Mouse (Mus musculus) intestine, embryonic 15.5 days (tissue): ENCODE measurements around the gene Gm6993. TPM values are rescaled to one million over a fixed set of nuclear protein-coding genes. Genes with fewer than 3 reads are reported as not detected.
A peak's percentile ranks its signal among the peaks of the same experiment; 100 is the strongest.

Experiments used
- ATAC-seq: fragments of 200-750 bp; cut with Nextera tagmentation; 2 replicates; pipeline ENCODE4 v1.8.0; 2017; ENCODE audit warnings: moderate TSS enrichment, moderate library complexity
- H3K27ac ChIP-seq: fragments of 300-500 bp; sonication (generic); 2 replicates; pipeline ENCODE4 v1.5.1; 2015; ENCODE audit warnings: mild to moderate bottlenecking, inconsistent platforms
- H3K27me3 ChIP-seq: fragments of 300-500 bp; sonication (generic); replicated peaks from 2 replicates; pipeline ENCODE4 v1.6.1; 2015; ENCODE audit warnings: inconsistent platforms
- H3K36me3 ChIP-seq: fragments of 300-500 bp; sonication (generic); 2 replicates; pipeline ENCODE4 v1.6.1; 2015; ENCODE audit warnings: inconsistent platforms
- H3K4me1 ChIP-seq: fragments of 300-500 bp; sonication (generic); replicated peaks from 2 replicates; pipeline ENCODE4 v1.6.1; 2015; ENCODE audit warnings: inconsistent platforms
- H3K4me2 ChIP-seq: fragments of 300-500 bp; sonication (generic); replicated peaks from 2 replicates; pipeline ENCODE4 v1.6.1; 2015; ENCODE audit warnings: mild to moderate bottlenecking, inconsistent platforms
- H3K4me3 ChIP-seq: fragments of 300-500 bp; sonication (generic); replicated peaks from 2 replicates; pipeline ENCODE4 v1.5.1; 2015; ENCODE audit warnings: inconsistent platforms
- H3K9ac ChIP-seq: fragments of 300-500 bp; sonication (generic); 2 replicates; pipeline ENCODE4 v1.6.1; 2015; ENCODE audit warnings: inconsistent platforms
- H3K9me3 ChIP-seq: fragments of 300-500 bp; sonication (generic); 2 replicates; pipeline ENCODE4 v1.6.1; 2016; ENCODE audit warnings: inconsistent platforms
- WGBS: fragments of 180-500 bp; shearing (Covaris S2); methylation state at CpG from one replicate; pipeline ENCODE4 v1.1.7; 2015; 5-methylcytosine and 5-hydroxymethylcytosine counted together
- polyA plus RNA-seq: library from polyadenylated mRNA; unstranded; fragments of >200 nt; fragmentation: Nextera tagmentation; extraction: Ambion mirVana; gene quantifications from 2 replicates; pipeline ENCODE4 v1.2.1, GENCODE M21; 2015

Gm6993 gene
- polyA plus RNA-seq, 1 experiment from 2014 or later: not detected

DNA sequence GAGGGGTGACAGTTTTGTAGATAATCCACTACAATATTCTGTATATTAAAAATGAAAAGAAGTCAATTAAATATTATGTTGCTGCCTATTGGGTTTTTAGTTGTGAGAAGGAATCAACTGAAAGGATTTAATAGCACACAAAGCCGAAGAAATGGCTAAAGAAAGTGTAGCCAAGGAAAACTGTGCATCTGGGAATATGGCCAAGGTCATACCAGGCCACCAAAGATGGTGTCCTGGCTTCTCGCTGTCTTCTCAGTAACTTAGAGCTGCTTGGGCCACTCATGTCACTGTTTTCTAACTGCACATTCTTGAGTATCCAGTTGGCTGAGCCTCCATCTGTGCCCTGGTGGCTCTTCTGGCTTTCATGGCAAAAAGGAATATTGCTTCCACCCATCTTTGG, 3.4 kb downstream of the Gm6993 start:
- no peaks in the 10 kb centered on the region for H3K36me3 ChIP-seq
- no peak for ATAC-seq
- H3K4me3 ChIP-seq: no peak overlapping the region
- H3K9me3 ChIP-seq: no peaks in the 10 kb centered on the region
- no peaks in the 10 kb centered on the region for H3K27me3 ChIP-seq
- 79% methylated on average over 2 of the region's 2 CpGs for WGBS
- no peak overlapping the region for H3K27ac ChIP-seq
- H3K4me1 ChIP-seq: peaks cover 22% of the 10 kb centered on the region
- H3K4me2 ChIP-seq: no peak overlapping the region
- H3K9ac ChIP-seq: no peak overlapping the region

DNA sequence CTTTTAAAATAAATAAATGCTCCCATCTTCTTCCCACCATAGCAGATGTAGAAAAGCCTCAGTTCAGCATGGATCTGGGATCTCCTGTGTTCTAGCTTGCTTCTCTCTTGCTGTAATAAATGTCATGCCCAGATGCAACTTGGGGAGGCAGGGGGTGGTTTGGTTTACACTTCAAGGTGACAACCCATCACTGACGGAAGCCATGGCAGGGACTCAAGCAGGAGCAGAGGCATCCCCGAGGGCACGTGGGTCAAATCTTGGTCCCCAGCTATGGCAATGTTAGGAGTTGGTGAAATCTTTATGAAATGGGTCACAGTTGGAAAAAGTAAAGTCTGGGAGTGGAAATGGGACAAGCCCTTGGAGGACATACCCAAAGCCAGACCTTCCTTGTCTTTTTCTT, 4.1 kb downstream of the Gm6993 start:
- Histone ChIP-seq H3K4me2 (no peak overlapping the region), H3K27me3 (no peaks in the 10 kb centered on the region), H3K27ac (no peak overlapping the region), H3K9ac (no peak overlapping the region), H3K36me3 (no peaks in the 10 kb centered on the region), H3K9me3 (no peaks in the 10 kb centered on the region), H3K4me3 (no peak overlapping the region), H3K4me1 (peaks cover 22% of the 10 kb centered on the region)
- 84% methylated on average over 3 of the region's 3 CpGs for WGBS
- ATAC-seq: no peak

DNA sequence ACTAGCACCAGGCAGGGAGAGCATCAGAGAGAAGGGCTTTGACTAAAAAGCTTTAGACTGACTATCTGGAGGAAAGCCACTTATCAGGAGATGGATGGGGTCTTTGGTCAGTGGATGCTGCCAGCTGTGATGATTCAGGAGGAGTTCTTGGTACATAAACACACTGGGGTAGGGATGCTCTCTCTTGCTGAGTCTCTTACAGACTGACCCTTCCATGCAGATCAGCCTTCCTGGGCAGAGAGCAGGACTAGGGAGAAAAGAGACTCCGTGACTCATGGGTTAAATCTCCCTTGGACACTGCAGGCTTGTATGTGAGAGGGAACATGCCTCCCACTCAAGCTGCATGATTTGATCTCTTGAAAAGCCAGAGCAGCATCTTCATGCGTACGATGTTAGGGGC, 5.6 kb downstream of the Gm6993 start:
- WGBS: 51% methylated on average over 3 of the region's 3 CpGs
- Histone ChIP-seq H3K27me3 (no peaks in the 10 kb centered on the region), H3K4me2 (no peak overlapping the region), H3K9me3 (no peaks in the 10 kb centered on the region), H3K4me1 (peaks cover 22% of the 10 kb centered on the region), H3K9ac (no peak overlapping the region), H3K4me3 (no peak overlapping the region), H3K27ac (peak overlapping the region; percentile 11; the same call in 1 of the 2 replicates), H3K36me3 (no peaks in the 10 kb centered on the region)
- 0 out of 2 replicates have a peak, but pooled peaks have one; percentile 30 for ATAC-seq

DNA sequence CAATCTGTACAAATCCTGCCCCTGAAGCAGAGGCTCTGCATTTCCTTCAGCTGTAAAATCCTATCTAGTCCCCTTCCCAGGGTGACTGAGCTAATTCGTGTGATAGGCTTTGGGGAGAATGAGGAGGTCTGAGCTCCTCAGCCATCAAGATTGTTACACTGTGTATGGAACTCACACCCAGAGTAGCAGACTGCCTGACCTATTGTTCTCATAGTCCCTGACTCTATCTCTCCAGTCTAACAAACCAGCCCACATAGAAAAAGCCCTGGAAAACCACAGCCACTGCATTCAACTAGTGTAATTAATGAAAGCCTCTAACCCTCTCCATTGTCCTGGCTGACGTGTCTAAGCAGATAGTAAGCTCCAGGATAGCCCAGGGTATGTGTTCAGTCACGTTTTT, 6.0 kb downstream of the Gm6993 start:
- Histone ChIP-seq H3K4me3 (no peak overlapping the region), H3K27ac (peak overlapping the region; percentile 11; the same call in 1 of the 2 replicates), H3K4me1 (peaks cover 22% of the 10 kb centered on the region), H3K9ac (no peak overlapping the region), H3K9me3 (no peaks in the 10 kb centered on the region), H3K4me2 (no peak overlapping the region), H3K36me3 (no peaks in the 10 kb centered on the region), H3K27me3 (no peaks in the 10 kb centered on the region)
- WGBS: 46% methylated on average over 3 of the region's 3 CpGs
- no peak for ATAC-seq

DNA sequence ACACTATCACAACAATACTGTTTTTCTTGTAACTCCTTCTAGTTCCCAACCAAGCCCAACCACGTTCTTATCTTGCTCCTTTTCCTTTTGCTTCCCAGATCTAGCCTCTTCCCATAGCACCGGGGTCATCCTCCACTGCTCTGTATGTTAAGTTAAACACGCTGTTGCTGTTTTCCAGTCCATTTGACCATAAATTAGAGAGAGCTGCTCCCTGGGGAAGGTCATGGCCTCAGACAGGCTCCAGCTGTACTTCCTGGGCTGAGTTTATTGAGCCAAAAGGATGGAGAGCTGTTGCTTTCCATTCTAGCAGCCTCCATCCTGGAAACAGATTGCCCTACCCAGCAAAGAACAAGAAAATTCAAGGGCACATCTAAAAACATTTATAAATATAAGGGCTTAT, 7.6 kb downstream of the Gm6993 start:
- no peaks in the 10 kb centered on the region for H3K27me3 ChIP-seq
- peak; percentile 48 for ATAC-seq
- H3K36me3 ChIP-seq: no peaks in the 10 kb centered on the region
- no peak overlapping the region for H3K4me3 ChIP-seq
- H3K4me1 ChIP-seq: peaks cover 28% of the 10 kb centered on the region
- WGBS: 28% methylated on average over 3 of the region's 3 CpGs
- H3K9ac ChIP-seq: no peak overlapping the region
- H3K9me3 ChIP-seq: no peaks in the 10 kb centered on the region
- H3K4me2 ChIP-seq: no peak overlapping the region
- H3K27ac ChIP-seq: no peak overlapping the region

DNA sequence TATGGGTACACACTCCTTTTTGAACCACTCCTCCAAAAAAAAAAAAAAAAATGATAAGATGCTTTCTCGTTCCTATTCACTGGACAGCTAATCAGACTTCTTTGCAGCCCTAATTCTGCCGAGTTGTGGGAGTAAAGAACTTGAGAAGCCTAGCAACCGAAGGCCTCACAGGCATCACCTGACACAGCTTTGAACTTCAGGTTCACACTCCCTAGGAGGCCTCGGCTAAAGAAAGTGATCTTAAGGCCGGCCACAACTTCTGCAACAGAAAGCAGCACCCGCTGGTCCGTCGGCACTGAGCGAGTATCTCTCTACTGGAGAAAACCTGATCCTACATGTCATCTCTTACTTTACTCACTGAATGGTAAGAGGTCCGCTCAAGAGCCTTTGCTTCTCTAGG, 8.1 kb downstream of the Gm6993 start:
- no peak overlapping the region for H3K27ac ChIP-seq
- ATAC-seq: no peak

DNA sequence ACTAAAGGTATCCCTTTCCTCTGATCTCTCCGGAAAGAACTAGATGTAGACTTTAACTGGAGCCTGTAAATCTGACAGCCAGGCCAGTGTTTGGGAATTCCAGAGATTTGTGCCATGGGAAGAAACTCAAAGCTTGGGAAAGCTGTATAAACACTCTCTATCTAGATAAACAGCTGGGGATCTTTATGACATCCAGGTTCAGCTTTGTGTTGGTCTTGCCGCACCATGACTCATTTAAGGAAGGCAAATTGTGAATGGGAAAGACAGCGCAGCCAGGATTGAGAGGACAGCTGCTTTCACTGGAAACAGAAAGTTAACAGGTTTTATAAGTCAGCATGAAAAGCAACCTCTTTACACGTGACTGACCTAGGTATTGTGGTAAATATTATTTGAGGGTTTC, 11.7 kb downstream of the Gm6993 start:
- Histone ChIP-seq H3K27ac (0 out of 2 replicates have a peak overlapping the region, but pooled peaks have one; percentile 5), H3K4me2 (no peak overlapping the region), H3K4me3 (no peak overlapping the region), H3K9me3 (no peaks in the 10 kb centered on the region), H3K36me3 (no peaks in the 10 kb centered on the region), H3K27me3 (no peaks in the 10 kb centered on the region), H3K9ac (no peak overlapping the region), H3K4me1 (peaks cover 18% of the 10 kb centered on the region)
- WGBS: 14% methylated on average over 4 of the region's 4 CpGs
- peak; percentile 64 for ATAC-seq

More for the DNA sequence above, 8.1 kb downstream of the Gm6993 start:
- Histone ChIP-seq H3K27me3 (no peaks in the 10 kb centered on the region), H3K9me3 (no peaks in the 10 kb centered on the region), H3K4me2 (no peak overlapping the region), H3K4me3 (no peak overlapping the region), H3K36me3 (no peaks in the 10 kb centered on the region), H3K4me1 (peaks cover 28% of the 10 kb centered on the region), H3K9ac (no peak overlapping the region)
- 37% methylated on average over 10 of the region's 10 CpGs for WGBS

DNA sequence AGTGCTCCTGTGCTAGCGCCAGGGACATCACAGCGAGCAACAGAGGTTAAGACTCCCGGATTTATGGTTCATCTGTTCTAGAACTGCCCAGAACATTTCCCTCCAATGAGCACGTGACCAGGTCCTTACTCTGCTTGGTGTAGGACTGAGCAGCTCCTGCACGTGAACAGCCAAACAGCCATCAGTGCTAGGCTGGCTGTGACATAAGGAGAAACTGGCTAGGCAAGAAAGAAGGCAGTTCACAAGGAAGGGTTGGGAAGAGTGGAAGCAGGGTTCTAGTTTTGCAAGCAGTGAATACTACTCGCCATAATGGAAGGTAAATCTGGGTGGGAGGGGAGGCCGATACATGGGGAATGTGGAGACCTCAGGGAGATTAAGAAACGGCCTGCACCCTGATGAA, 14.4 kb downstream of the Gm6993 start:
- Histone ChIP-seq H3K4me2 (no peak overlapping the region), H3K9ac (no peak overlapping the region), H3K27ac (0 out of 2 replicates have a peak overlapping the region, but pooled peaks have one; percentile 7), H3K4me1 (peaks cover 13% of the 10 kb centered on the region), H3K4me3 (no peak overlapping the region), H3K27me3 (no peaks in the 10 kb centered on the region), H3K36me3 (no peaks in the 10 kb centered on the region), H3K9me3 (no peaks in the 10 kb centered on the region)
- ATAC-seq: peak; percentile 13; the same call in 1 of the 2 replicates
- WGBS: 62% methylated on average over 8 of the region's 8 CpGs

DNA sequence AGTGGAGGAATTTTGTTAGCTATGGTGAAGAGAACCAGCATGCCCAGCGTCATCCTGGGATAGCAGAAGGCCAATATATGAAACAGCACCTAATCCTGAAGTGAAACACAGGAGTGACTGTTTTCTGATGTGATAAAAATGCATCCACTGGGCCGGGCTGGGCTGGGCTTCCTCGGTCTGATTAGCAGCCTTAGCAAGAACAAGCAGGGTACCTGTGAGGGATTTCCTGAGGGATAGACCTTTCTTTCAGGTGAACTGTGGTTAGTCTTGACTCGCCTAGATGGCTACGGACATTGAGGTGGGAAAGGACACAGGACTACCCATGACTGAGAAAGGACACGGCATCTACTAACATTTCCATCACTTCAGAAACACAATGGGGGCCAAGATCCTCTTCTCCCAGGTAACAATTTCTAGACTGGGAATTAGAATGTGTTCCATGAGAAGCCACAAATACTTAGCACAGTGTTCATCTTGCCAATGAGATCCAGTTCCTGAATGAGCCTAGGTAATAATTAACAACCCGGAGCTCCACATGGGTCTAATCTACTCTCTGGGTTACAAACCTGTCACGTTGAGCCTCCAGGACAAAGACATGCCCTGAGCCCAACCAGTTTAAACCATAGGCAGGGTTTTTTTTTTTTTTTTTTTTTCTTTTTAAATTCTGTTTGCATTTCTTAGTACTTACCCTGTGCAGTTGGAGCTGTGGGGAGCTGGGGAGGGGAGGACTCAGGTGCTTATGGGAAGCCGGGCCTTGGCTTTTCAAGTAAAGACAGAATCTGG, 15.7 kb downstream of the Gm6993 start:
- no peaks in the 10 kb centered on the region for H3K36me3 ChIP-seq
- ATAC-seq: peak; percentile 94
- H3K4me2 ChIP-seq: no peak overlapping the region
- H3K9ac ChIP-seq: no peak overlapping the region
- no peak overlapping the region for H3K4me3 ChIP-seq
- WGBS: 59% methylated on average over 9 of the region's 9 CpGs
- H3K27ac ChIP-seq: peak overlapping the region; percentile 70
- no peaks in the 10 kb centered on the region for H3K9me3 ChIP-seq
- peaks cover 13% of the 10 kb centered on the region for H3K4me1 ChIP-seq
- no peaks in the 10 kb centered on the region for H3K27me3 ChIP-seq

DNA sequence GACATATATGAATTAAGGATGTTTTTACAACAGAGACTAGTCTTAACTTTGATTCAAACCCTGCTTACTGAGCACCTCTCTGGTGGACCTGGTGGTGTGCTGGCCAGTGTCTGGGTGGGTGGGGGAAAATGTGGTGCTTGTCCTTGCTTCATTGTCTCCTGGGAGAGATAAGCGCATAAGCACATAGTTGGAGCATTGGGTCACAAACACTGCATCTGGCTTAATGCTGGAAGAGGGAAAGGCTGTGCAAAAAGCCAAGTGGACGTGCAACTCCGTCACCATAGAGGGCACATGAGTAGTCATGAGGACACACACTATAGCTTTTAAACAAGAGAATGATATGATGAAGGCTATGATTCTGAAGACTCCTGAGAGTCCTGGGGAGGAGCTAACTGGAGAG, 21.3 kb downstream of the Gm6993 start:
- peaks cover 16% of the 10 kb centered on the region for H3K4me1 ChIP-seq
- H3K9me3 ChIP-seq: no peaks in the 10 kb centered on the region
- H3K4me3 ChIP-seq: no peak overlapping the region
- H3K27me3 ChIP-seq: no peaks in the 10 kb centered on the region
- H3K9ac ChIP-seq: no peak overlapping the region
- H3K36me3 ChIP-seq: no peaks in the 10 kb centered on the region
- WGBS: 64% methylated on average over 3 of the region's 3 CpGs
- no peak overlapping the region for H3K4me2 ChIP-seq
- ATAC-seq: no peak
- H3K27ac ChIP-seq: no peak overlapping the region

DNA sequence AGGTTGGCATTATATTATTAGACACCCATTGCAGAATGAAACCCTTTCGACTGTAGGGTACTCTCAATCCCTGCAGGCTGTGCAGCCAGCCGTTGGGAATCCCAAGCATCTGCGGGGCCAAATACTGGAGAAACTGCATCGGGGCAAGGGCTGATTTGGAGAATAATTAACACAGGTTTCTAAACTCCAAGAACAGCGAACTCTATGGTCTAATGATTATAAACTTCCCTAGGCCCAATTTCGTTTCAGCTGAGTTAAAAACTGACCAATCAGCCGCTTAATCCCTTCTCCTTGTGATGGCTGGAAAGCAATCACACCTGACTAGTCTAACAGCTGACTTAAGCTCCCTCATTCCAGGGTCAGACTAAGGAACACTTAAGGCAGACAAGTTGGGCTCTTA, 23.4 kb downstream of the Gm6993 start:
- Histone ChIP-seq H3K4me3 (no peak overlapping the region), H3K36me3 (no peaks in the 10 kb centered on the region), H3K4me1 (peaks cover 17% of the 10 kb centered on the region), H3K9ac (no peak overlapping the region), H3K9me3 (no peaks in the 10 kb centered on the region), H3K27me3 (no peaks in the 10 kb centered on the region), H3K4me2 (peak overlapping the region; percentile 73), H3K27ac (no peak overlapping the region)
- no peak for ATAC-seq
- 32% methylated on average over 7 of the region's 7 CpGs for WGBS

DNA sequence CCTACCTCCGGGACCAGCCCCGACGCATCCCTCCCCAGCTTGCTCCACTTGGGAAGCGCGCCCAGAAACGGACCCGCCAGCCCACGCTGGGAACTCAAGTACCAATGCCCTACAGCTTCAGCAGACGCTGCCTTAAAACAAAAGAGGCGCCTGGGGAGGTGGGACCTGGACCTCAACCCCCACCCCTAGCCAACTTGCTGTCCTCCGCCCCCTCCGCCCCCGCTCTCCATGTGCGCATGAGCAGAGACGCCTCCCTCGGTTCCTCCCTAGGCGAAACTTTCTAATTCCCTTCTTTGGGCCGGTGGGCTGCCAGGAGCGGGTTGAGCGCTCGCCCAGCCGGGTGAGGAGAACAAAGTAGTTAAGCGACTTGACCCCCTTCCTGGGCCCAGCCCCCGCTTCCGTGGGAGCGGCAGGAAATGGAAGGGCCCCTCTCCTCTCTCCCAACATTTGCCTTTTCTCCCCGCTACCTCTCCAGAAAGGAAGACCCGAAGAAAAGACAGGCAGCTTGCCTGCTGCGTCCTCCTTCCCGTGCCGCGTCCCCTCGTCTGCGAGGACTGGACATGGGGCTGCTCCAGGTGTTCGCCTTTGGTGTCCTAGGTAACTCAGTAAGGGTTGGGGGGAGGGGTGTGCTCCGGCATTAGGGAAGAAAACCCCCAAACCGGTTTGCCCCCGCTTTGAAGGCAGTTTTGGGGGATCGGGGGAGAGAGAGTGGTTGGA, 24.6 kb downstream of the Gm6993 start, which contains the start of gene Lamb1:
Gene Lamb1, plus strand, starts transcription at position 230 of the 717 bp plus-strand sequence.
- no peaks in the 10 kb centered on the region for H3K36me3 ChIP-seq
- peak within 1 kb of the TSS; percentile 80 for H3K27ac ChIP-seq
- under 1% methylated on average over 39 of the region's 39 CpGs for WGBS
- no peaks in the 10 kb centered on the region for H3K9me3 ChIP-seq
- peak within 1 kb of the TSS; percentile 59 for H3K9ac ChIP-seq
- H3K4me2 ChIP-seq: peak within 1 kb of the TSS; percentile 73
- H3K4me3 ChIP-seq: peak within 1 kb of the TSS; percentile 60
- H3K4me1 ChIP-seq: peaks cover 17% of the 10 kb centered on the region
- ATAC-seq: peak; percentile 80
- no peaks in the 10 kb centered on the region for H3K27me3 ChIP-seq
